Mouse (Mus musculus) embryonic facial prominence, embryonic 13.5 days (tissue): Measurements from ENCODE around the gene Smim27. TPM values are rescaled to one million over a fixed set of nuclear protein-coding genes. Genes with fewer than 3 reads are reported as not detected.
"Not testable (repeated sequence)": the region's sequence is repeated elsewhere in the genome, so short reads cannot be mapped to it uniquely, and the experiment has no call there.

Experiments used
- ATAC-seq: fragments of 200-750 bp; cut with Nextera tagmentation; 2 replicates; pipeline ENCODE4 v1.8.0; 2017; ENCODE audit warnings: low read depth; ENCODE audit not compliant: insufficient number of reproducible peaks, insufficient read depth, low FRiP score, low TSS enrichment
- H3K27ac ChIP-seq: fragments of 300-500 bp; sonication (generic); 2 replicates; pipeline ENCODE4 v1.5.1; 2015; ENCODE audit warnings: moderate library complexity, mild to moderate bottlenecking, inconsistent platforms
- H3K27me3 ChIP-seq: fragments of 300-500 bp; sonication (generic); 2 replicates; pipeline ENCODE4 v1.6.1; 2015; ENCODE audit warnings: mild to moderate bottlenecking, inconsistent platforms
- H3K36me3 ChIP-seq: fragments of 300-500 bp; sonication (generic); 2 replicates; pipeline ENCODE4 v1.6.1; 2015; ENCODE audit warnings: mild to moderate bottlenecking, inconsistent platforms
- H3K4me1 ChIP-seq: fragments of 300-500 bp; sonication (generic); 2 replicates; pipeline ENCODE4 v1.6.1; 2015; ENCODE audit warnings: inconsistent platforms
- H3K4me2 ChIP-seq: fragments of 300-500 bp; sonication (generic); 2 replicates; pipeline ENCODE4 v1.6.1; 2015; ENCODE audit warnings: moderate library complexity, mild to moderate bottlenecking, inconsistent platforms
- H3K4me3 ChIP-seq: fragments of 300-500 bp; sonication (generic); 2 replicates; pipeline ENCODE4 v1.5.1; 2015; ENCODE audit warnings: mild to moderate bottlenecking, inconsistent platforms
- H3K9ac ChIP-seq: fragments of 300-500 bp; sonication (generic); 2 replicates; pipeline ENCODE4 v1.6.1; 2015; ENCODE audit warnings: mild to moderate bottlenecking, inconsistent platforms
- H3K9me3 ChIP-seq: fragments of 300-500 bp; sonication (generic); 2 replicates; pipeline ENCODE4 v1.6.1; 2016; ENCODE audit warnings: inconsistent platforms
- WGBS: fragments of 180-500 bp; shearing (Covaris S2); methylation state at CpG from one replicate; pipeline ENCODE4 v1.1.7; 2015; ENCODE audit warnings: mixed read lengths; 5-methylcytosine and 5-hydroxymethylcytosine counted together
- polyA plus RNA-seq: library from polyadenylated mRNA; unstranded; fragments of >200 nt; fragmentation: Nextera tagmentation; extraction: Ambion mirVana; gene quantifications from 2 replicates; pipeline ENCODE4 v1.2.1, GENCODE M21; 2015

Gene Smim27
- polyA plus RNA-seq, 1 experiment from 2014 or later: 35.9 TPM

DNA sequence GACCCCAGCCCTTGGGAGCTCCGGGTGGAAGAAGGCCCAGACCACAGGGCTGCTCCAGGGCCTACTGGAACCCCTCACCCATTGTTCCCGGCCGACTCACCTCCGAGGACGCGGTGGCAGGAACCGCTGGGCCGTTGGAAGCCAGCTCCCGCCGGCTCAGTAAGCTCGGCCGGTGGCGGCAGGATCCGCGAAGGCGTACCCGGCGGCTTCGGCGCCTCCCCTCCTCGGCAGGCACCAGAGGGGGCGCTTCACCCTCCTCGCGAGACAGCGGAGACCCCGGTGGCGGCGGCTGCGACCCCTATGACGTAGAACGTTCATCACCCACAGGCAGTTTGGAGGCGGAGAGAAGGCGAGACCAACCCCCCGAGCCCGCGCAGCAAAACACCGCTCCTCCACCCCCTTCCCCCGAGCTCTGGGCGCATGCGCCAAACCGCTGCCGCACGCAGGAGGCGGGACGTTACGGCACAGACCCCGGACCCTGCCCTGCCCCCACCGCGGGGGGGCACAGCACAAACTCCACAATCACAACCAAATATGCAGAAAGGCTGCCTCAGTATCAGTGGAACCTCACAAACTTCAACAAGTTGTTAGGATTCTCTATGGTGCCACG, 1.1 kb upstream of the Smim27 start:
- Histone ChIP-seq H3K27me3 (no peaks in the 10 kb centered on the region), H3K9ac (peak overlapping the region; percentile 89), H3K4me3 (peak overlapping the region; percentile 65), H3K4me1 (peaks cover 25% of the 10 kb centered on the region), H3K36me3 (peaks cover 18% of the 10 kb centered on the region), H3K27ac (peak overlapping the region; percentile 99), H3K9me3 (no peaks in the 10 kb centered on the region), H3K4me2 (peak overlapping the region; percentile 91)
- ATAC-seq: peak; percentile 69
- under 1% methylated on average over 49 of the region's 50 CpGs for WGBS

DNA sequence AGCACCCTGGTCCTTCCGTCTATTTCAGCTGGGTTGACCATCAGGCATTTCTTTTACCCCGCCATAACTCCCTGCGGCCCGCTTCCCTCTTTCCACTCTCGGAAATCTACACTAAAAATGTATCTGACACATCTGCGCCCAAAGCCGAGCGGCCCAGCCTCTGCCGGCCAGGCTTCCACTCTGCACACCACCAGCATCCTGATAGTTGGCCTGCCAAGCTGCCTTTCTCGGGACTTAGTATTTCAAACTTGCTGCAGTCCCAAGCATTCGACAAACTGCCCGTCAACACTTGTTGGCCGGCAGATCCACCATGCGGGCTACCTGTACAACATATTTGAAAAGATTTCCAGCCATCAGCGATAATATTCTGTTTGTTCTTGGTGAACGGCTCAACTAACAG, 544 bp upstream of the Smim27 start:
- Histone ChIP-seq H3K4me1 (peaks cover 25% of the 10 kb centered on the region), H3K27ac (peak overlapping the region; percentile 99), H3K36me3 (peaks cover 22% of the 10 kb centered on the region), H3K9ac (peak overlapping the region; percentile 89), H3K4me2 (peak overlapping the region; percentile 91), H3K4me3 (peak overlapping the region; percentile 65), H3K27me3 (no peaks in the 10 kb centered on the region), H3K9me3 (no peaks in the 10 kb centered on the region)
- ATAC-seq: no peak
- WGBS: under 1% methylated on average over 16 of the region's 16 CpGs

DNA sequence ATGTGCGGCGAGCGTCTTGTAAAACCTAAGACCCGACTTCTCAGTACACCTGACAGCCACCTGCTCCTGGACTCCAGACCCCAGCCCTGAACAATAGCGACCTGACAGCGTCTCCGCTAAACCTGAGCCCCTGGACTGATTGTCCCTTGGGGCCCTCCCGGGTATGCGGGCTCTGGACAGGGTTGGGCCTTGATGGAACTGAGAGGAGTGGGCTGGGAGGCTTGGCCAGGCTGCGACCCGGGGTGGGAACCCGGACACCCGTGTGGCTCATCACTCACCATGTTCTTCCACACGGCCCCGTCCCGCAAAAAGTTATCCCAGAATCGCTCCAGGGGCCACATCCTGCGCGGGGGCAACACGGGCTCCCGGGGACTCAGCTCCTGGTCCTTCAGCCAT, 9.5 kb downstream of the Smim27 start:
- peak; percentile 29; the same call in 1 of the 2 replicates for ATAC-seq
- H3K9me3 ChIP-seq: no peaks in the 10 kb centered on the region
- H3K36me3 ChIP-seq: peaks cover 19% of the 10 kb centered on the region
- peak overlapping the region; percentile 95 for H3K4me3 ChIP-seq
- peak overlapping the region; percentile 97 for H3K9ac ChIP-seq
- under 1% methylated on average over 21 of the region's 21 CpGs for WGBS
- H3K27me3 ChIP-seq: no peaks in the 10 kb centered on the region
- H3K4me1 ChIP-seq: peaks cover 13% of the 10 kb centered on the region
- H3K27ac ChIP-seq: peak overlapping the region; percentile 80; the same call in 1 of the 2 replicates
- peak overlapping the region; percentile 92 for H3K4me2 ChIP-seq

DNA sequence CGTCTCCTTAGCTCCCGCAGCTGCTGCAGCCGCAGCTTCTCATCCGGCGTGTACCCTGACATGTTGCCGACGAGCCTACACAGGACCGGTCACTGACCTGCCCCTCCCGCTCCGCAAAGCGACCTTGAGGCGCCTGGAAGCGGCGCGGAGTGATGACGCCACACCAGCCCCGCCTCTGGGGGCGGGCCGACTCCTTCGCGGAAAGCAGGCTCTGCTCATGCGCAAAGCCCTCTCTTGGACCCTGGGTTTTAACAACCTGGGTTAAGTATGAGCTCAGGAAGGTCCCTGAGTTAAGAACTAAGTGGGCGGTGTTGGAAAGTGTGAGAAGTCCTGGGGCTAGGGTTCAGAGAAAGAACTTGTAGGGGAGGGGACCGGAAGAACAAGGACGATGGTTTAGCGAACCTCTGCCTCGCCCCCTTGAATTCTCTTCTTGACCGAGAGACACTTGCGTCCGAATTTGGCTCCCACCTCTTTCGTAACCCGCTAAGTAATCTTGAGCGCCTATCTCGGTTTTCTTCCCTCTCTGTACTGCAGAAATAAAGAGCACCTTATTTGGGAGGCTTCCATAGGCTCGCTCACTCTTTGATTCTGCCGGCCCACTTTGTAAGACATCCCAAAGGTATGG, 10.0 kb downstream of the Smim27 start, which contains the start of gene Ndufb6:
Gene Ndufb6, minus strand, starts transcription at position 146 of the 625 bp plus-strand sequence.
- Histone ChIP-seq H3K9ac (peak within 1 kb of the TSS; percentile 97), H3K4me1 (peaks cover 13% of the 10 kb centered on the region), H3K4me2 (peak within 1 kb of the TSS; percentile 92), H3K4me3 (peak within 1 kb of the TSS; percentile 95), H3K27me3 (no peaks in the 10 kb centered on the region), H3K27ac (peak within 1 kb of the TSS; percentile 80), H3K9me3 (no peaks in the 10 kb centered on the region), H3K36me3 (peaks cover 17% of the 10 kb centered on the region)
- under 1% methylated on average over 36 of the region's 36 CpGs for whole genome bisulfite sequencing
- ATAC-seq: peak; percentile 92

DNA sequence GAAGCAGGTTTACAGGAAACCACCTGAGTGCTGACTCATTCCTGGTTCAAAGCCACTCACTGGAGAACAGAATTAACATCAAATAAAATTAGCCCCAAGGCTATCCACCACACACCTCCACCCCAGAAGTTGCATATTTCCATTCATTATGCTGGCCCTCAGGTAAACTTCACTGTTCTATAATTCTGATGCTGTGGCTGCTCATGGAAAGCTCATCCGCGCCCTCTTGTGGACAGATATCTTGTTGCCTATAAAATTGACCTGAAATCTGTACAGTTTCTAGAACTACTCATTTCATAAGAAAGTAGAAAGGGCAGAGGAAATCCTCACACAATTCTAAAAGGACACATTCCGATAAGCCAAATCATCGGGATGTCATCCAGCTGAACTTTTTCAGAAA, 16.2 kb downstream of the Smim27 start:
- Histone ChIP-seq H3K27ac (no peak overlapping the region), H3K9me3 (no peaks in the 10 kb centered on the region), H3K9ac (no peak overlapping the region), H3K4me3 (no peak overlapping the region), H3K27me3 (no peaks in the 10 kb centered on the region), H3K4me2 (no peak overlapping the region), H3K4me1 (no peaks in the 10 kb centered on the region), H3K36me3 (no peaks in the 10 kb centered on the region)
- ATAC-seq: no peak
- WGBS: 16% methylated on average over 4 of the region's 4 CpGs

DNA sequence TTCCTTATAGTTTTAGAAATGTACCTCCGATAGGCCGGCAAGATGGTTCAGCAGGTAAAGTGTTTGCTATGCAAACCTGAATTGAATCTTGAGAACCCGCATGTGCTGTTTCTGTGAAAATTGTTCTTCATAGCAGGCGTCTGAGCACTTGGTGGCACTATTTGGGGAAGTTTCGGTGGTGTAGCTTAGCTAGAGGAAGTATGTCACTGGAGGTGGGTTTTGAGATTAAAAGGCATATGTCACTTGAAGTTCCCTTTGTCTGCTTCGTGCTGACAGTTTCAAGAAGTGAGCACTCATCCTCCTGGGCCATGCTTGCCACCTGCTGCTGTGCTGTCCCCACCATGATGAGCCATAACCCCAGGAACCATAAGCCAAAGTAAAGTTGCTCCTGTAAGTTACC, 18.0 kb downstream of the Smim27 start:
- H3K27ac ChIP-seq: no peak overlapping the region
- no peaks in the 10 kb centered on the region for H3K27me3 ChIP-seq
- H3K4me1 ChIP-seq: no peaks in the 10 kb centered on the region
- ATAC-seq: no peak
- no peak overlapping the region for H3K9ac ChIP-seq
- H3K4me3 ChIP-seq: no peak overlapping the region
- H3K4me2 ChIP-seq: no peak overlapping the region
- WGBS: 78% methylated on average over 6 of the region's 6 CpGs
- no peaks in the 10 kb centered on the region for H3K9me3 ChIP-seq
- no peaks in the 10 kb centered on the region for H3K36me3 ChIP-seq

DNA sequence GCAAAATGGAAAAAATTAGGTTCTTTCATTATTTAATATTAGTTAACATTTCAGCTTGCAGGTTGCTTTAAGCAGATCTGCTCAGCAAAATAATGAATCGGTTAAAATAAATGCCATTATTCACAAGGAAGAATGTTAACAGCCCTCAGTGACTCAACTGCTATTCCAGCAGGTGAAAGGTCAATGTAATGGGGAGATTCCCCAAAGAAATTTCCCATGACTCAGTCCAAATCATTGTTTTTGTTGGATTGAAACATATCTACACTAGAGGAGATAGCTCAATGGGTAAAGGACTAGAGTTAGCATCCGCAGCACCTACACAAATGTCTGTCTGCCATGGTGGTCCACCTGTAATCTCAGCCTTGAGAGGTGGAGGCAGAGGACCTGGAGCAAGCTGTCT, 19.7 kb downstream of the Smim27 start:
- Histone ChIP-seq H3K36me3 (no peaks in the 10 kb centered on the region), H3K4me3 (no peak overlapping the region), H3K27ac (no peak overlapping the region), H3K9ac (no peak overlapping the region), H3K9me3 (peaks cover 2% of the 10 kb centered on the region; the same call in 1 of the 2 replicates), H3K4me1 (no peaks in the 10 kb centered on the region), H3K27me3 (no peaks in the 10 kb centered on the region), H3K4me2 (no peak overlapping the region)
- ATAC-seq: no peak
- 88% methylated on average over 2 of the region's 2 CpGs for WGBS

DNA sequence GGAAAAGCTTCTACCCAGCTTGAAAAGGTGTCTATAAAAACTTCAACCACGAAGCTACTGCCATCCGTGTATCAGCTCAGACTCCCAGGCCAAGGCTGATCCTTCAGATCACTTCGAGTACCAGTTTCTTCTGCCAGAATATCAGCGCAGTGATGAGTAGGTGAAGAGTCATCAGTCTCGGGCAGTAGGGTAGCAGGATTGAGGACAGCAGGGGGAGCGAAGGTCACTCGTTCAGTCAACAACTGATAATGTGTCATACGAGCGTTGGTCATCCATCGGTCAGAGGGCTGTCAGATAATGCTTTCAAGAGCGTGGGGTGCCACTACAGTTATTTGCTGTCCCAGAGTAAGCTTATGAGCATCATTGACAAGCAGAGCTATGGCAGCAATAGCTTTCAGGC, 22.1 kb downstream of the Smim27 start:
- H3K27ac ChIP-seq, H3K9me3 ChIP-seq, H3K4me2 ChIP-seq, H3K4me1 ChIP-seq, H3K9ac ChIP-seq, ATAC-seq, H3K27me3 ChIP-seq, H3K36me3 ChIP-seq, H3K4me3 ChIP-seq: not testable (repeated sequence)
- WGBS: 94% methylated on average over 11 of the region's 11 CpGs

DNA sequence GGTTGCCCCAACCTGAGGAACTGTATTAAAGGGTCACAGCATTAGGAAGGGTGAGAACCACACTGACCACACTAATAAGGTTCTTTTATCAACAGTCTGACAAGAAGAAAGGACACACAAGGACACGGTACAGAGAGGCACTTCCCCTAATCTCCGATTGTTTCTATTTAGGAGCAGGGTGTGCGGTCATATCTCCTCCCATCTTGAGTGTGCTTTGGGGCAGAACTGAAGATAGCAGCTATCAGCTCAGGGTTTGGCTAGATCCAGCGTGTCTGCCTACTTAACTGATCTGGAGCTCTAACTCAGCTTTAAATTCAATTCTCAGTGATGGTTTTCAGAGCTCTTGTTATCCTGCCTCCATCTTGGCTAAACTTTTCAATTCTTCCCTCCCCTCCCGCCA, 29.8 kb downstream of the Smim27 start:
- no peaks in the 10 kb centered on the region for H3K4me1 ChIP-seq
- no peak overlapping the region for H3K27ac ChIP-seq
- WGBS: 77% methylated on average over 5 of the region's 5 CpGs
- H3K27me3 ChIP-seq: peaks cover 6% of the 10 kb centered on the region
- ATAC-seq: no peak
- H3K4me2 ChIP-seq: no peak overlapping the region
- H3K36me3 ChIP-seq: no peaks in the 10 kb centered on the region
- no peak overlapping the region for H3K4me3 ChIP-seq
- peaks cover 4% of the 10 kb centered on the region for H3K9me3 ChIP-seq
- no peak overlapping the region for H3K9ac ChIP-seq

DNA sequence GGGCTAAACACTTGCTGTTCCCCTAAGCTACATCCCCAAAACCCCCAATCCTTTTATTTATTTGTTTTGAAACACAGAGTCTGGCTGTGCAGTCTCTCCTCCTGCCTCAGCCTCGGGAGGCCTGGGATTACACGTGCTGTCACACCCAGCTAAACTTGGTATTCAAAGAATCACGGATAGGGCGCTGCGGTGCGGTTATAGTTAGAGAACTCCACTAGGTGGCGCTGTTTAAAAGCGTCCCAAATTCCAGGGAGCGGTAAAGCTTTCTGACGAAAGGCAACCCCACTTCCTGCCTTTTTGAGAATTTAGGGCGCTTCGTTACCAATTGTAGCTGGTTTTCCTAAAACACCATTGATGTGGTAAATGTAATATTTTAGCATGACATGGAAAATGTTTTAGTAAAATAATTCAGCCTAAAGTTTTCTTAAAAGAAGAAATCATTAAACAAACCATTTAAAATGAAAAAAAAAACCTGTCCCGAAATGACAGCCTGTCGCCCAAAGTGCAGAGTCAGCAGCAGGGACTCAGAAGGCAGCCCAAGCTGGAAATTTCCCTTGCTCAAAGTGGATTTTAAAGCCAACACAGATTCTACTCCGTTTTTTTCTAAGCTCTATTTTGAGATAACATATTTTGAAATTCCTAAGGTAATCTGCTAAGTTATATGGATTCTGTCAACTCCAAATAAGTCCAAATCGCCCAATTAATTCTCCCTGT, 31.9 kb downstream of the Smim27 start:
- Histone ChIP-seq H3K9ac (no peak overlapping the region), H3K36me3 (no peaks in the 10 kb centered on the region), H3K4me2 (peak overlapping the region; percentile 33), H3K4me3 (no peak overlapping the region), H3K9me3 (no peaks in the 10 kb centered on the region; the same call in 1 of the 2 replicates), H3K27ac (no peak overlapping the region), H3K4me1 (no peaks in the 10 kb centered on the region), H3K27me3 (peaks cover 8% of the 10 kb centered on the region)
- ATAC-seq: no peak
- WGBS: 10% methylated on average over 16 of the region's 16 CpGs

DNA sequence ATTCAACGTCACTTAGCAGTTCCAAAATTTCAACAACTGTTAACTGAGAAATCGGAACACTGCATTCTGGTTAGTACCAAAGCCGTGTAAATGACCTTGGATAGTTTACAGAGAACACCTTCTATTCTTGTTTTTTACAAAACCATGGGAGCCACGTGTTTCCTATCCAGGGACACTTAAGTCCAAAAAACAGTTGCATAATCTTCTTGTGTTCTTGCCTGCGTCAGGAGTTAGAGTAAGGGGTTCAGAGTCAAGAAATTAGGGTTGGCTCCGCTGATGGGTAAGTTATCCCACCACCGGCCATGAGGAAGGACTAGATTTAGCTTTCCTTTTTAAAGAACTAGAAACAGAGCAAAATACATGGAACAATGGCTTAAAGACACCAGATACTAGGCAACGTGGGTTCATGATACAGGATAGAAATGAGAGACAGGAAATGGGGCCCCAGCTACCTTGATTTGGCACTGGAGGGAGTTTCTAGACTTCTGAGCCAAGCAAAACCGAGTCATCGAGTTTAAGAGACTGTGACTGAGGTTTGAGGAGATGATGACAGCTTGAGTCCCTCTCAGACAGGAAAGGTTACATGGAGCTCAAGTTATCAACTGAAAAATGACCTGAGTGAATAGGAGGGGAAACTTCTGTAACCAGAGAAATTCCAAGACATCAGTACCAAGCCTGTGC, 33.2 kb downstream of the Smim27 start:
- 71% methylated on average over 10 of the region's 10 CpGs for WGBS
- no peaks in the 10 kb centered on the region for H3K4me1 ChIP-seq
- ATAC-seq: no peak
- H3K27me3 ChIP-seq: peaks cover 8% of the 10 kb centered on the region
- H3K4me3 ChIP-seq: no peak overlapping the region
- H3K9me3 ChIP-seq: no peaks in the 10 kb centered on the region
- no peak overlapping the region for H3K4me2 ChIP-seq
- no peaks in the 10 kb centered on the region for H3K36me3 ChIP-seq
- H3K9ac ChIP-seq: no peak overlapping the region
- no peak overlapping the region for H3K27ac ChIP-seq
